Mouse (Mus musculus): ENCODE measurements at regions not wholly inside any gene's neighbourhood (a gene's known extent, or its start where the extent isn't known, plus 50 kb on each side); places are given as distances from the start of the nearest gene placed in this dataset.

GRCm38 (mm10) chr1:186295201-186295600 is 178.1 kb upstream of the Lyplal1 start:
- DNase-seq (ENCODE audit: low spot score in 2 of 2): no peak

GRCm38 (mm10) chr1:186294635-186295034 is 177.5 kb upstream of the Lyplal1 start:
- no peak for DNase-seq (ENCODE audit: low spot score in 2 of 2)

DNA sequence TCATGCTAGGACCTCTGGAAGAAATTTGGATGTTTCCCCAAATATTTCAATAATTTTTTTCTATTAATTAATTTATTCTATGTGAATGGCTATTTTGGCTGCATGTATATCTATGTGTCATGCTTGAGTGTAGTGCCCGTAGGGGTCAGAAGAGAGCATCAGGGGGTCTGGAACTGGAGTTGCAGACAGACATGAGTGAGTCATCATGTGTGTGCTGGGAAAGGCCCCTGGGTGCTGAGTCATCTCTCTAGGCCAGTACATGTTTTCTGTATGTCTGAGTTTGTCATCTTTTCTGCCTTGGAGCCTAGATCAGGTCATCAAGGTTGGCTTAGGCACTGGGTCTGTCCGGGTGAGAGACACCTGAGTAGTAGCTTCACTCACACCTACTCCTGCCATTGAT is 172.0 kb upstream of the Lyplal1 start:
- no peak for DNase-seq (ENCODE audit: low spot score in 2 of 2)

DNA sequence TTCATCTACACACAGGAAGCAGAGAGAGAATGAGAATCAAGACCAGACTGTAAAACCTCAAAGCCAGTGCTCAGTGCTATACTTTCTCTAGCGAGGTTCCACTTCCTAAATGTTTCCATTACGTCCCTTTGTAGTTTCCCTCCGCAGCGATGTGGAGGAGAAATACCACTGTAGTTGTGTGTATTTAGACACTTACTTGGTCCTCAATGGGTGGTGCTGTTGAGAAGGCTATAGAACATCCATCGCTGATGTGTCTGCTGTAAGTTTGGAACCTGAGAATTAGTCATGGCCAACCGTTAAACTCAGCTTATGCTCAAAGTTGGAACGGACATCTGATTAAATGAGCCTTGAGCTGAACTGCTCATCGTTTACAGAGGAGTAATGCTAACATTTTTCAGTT is 170.7 kb upstream of the Lyplal1 start:
- DNase-seq (ENCODE audit: low spot score in 2 of 2): no peak

DNA sequence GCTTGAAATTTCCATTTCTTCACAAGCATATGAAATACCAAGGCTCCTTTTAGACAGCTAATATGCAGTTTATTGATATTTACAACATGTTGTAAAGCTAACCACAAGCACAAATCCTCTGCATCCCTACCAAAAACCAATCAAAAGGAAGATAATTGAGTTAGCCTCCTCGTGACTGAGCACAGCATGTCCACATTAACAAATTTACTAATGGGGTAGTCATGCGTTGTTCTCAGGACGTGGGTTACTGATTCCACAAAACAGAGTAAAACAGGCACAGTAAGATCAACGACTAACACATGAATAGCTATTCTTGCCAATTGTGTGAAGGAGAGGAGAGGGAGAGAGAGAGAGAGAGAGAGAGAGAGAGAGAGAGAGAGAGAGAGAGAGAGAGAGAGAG is 169.3 kb upstream of the Lyplal1 start:
- no peak for DNase-seq (ENCODE audit: low spot score in 2 of 2)

DNA sequence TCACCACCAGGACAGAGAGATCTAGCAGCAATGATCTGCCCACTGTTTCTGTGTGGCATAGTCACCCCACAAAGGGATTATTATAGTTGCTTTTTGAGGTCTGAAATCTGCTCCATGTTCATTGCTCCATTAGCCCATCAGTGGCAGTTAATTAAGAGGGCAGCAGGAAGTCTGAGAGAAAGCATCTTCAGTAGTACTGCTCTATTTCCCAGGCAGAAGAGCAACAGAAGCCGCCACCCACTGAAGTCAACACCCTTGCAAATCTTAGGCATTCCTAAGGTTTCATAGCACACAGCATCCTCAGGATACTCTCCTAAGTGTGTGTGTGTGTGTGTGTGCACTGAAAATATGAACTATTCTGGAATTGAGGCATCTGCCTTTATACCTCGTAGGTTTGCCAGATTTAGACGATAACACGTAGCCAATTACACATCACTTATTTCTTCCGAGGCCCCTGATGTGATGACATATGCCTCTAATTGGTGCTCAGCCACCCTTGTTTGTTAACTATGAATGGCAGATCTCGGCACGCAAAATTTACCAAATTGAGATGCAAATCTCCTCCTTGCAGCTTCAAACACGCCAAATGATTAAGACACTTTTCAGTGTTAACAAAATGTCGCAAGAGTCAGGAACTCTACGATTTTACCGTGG is 161.0 kb upstream of the Lyplal1 start:
- DNase-seq (ENCODE audit: low spot score in 2 of 2): no peak

- DNase-seq (ENCODE audit: low spot score in 2 of 2): no peak
Measured at GRCm38 (mm10) chr1:186271436-186271835, 154.3 kb upstream of the Lyplal1 start.

- no peak for DNase-seq (ENCODE audit: low spot score in 2 of 2)
Measured at GRCm38 (mm10) chr1:186267317-186267716, 150.2 kb upstream of the Lyplal1 start.

GRCm38 (mm10) chr1:186264639-186265038 is 147.5 kb upstream of the Lyplal1 start:
- DNase-seq (ENCODE audit: low spot score in 2 of 2): no peak

- DNase-seq (ENCODE audit: low spot score in 2 of 2): no peak
Measured at GRCm38 (mm10) chr1:186263955-186264354, 146.8 kb upstream of the Lyplal1 start.

GRCm38 (mm10) chr1:186263196-186263595 is 146.1 kb upstream of the Lyplal1 start:
- DNase-seq (ENCODE audit: low spot score in 2 of 2): no peak

DNA sequence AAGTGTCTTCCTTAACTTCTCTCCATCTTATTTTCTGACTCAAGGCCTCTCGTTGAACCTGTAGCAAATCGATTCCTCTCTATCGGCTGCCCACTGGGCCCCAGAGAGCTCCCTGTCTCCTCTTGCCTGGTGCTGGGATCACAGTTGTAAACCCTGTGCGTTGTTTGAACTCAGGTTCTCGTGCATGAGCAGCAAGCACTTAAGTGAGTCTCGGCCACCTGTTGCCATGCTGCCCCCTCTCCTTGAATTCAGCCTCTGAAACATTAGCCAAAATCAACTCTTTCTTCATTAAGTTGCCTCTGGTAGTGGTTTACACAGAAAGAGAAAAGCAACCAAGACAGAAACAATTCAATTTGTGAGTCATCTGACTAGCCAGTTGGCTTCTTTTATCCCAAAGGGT is 144.9 kb upstream of the Lyplal1 start:
- no peak for DNase-seq (ENCODE audit: low spot score in 2 of 2)

- DNase-seq (ENCODE audit: low spot score in 2 of 2): peak in 1 of 2 experiments; percentile 51
Measured at GRCm38 (mm10) chr1:186261326-186261833, 144.3 kb upstream of the Lyplal1 start.

DNA sequence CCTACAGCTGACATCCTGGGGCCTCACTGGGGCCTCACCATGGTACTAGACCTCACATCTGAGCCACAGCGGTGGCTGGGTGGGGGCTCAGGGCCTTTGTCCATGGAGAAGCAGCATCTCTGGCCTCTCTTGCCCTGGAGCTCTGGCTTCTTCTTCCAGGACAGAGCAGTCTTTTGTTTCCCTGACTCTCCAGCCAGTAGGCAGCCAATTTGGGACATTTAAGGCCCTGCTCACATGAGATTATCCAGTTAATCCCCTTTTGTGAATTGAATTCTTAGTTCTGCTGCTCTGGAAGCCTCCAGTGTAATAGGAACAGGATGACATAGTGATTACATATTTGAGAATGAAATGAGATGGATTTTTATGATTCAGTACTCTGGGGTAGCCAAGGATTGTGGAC is 140.5 kb upstream of the Lyplal1 start:
- DNase-seq (ENCODE audit: low spot score in 2 of 2): no peak

- DNase-seq (ENCODE audit: low spot score in 2 of 2): no peak
Measured at GRCm38 (mm10) chr1:186255476-186256080, 138.5 kb upstream of the Lyplal1 start.

DNA sequence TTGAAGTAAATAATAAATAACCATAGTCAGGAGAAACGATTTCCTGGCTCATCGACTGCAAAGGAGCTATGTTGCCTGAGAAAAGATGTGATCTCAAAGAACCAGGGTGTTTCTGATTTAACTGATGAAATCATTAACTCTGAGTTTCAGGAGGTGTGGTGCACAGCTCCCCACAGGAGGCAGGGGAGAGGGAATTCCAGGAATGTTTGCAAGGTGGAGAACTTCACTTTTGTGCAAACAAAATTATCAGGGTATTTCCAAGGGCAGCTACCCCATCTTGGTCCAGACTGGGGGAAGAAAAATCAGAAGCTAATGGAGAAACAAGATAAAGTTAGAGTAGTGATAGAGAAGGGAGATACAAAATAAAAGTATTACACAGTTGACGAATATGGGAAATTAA is 137.4 kb upstream of the Lyplal1 start:
- no peak for DNase-seq (ENCODE audit: low spot score in 2 of 2)

DNA sequence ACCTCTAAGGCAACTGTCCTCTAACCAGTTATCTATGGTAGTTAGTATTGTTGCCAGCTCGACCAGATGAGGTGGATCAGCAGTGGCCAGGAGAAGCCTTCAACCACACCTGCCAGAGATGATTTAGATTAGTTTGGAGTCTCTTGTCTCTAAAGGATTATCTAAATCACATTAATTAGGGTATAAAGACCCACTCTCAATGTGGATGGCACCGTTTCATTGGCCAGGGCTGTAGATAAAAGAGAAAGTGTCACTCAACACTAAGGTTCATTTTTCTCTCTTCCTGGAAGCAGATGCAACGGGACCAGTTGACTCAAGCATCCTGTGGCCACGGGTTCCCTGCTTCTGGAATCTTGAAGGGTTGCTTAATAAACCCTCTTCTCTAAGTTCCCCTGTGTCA is 135.4 kb upstream of the Lyplal1 start:
- no peak for DNase-seq (ENCODE audit: low spot score in 2 of 2)

DNA sequence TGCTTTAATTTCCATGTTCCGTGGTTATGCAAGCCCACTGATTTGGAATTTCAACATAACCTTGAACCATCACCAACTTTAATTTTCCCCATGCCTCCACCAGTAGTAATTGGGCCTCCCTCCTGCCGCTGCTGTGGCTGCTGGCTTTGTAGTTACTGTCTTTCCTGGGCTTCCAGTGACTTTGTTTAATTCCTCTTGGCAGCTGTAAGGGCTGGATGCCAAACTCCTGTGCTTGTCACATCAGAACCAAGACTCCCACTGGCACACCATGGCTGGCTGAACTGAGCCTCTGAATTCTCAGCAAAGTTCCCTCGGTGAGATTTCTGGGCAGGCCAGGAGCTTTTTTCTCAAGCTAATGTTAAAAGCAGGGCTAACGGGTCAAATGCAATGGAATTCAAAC is 133.2 kb upstream of the Lyplal1 start:
- peak in 1 of 2 experiments; percentile 30 for DNase-seq (ENCODE audit: low spot score in 2 of 2)

GRCm38 (mm10) chr1:186249214-186249613 is 132.1 kb upstream of the Lyplal1 start:
- peak in 1 of 2 experiments; percentile 58 for DNase-seq (ENCODE audit: low spot score in 2 of 2)

DNA sequence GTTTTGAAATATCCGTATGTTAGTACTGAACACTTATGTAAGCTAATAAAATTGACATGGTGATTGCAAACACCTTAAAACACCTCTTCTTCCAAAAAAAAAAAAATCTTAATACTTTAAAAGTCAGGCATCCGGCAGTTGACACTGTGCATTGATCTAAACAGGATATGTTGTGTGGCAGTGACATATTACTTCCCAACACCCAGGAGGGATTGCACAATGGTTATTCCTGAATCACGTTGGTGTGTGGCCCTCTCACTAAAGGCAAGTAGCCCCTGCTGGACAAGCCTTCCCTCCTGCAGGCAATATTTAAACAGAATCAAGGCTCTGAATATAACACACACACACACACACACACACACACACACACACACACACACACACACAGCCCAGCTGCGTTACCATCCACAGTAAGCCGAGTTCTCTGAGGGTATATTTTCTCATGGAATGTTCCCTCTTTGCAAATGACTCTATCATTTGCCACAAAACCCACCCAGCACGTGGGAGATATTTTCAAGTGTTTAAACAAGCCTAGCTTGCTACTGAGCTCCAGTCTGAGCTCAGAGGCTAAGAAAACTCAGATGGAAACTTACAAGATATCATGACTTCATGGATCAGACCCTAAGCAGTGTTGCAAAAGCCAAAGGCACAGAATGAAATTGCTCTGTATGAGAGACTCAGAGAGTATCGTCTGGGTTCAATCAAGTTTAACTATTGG is 128.8 kb upstream of the Lyplal1 start:
- no peak for DNase-seq (ENCODE audit: low spot score in 2 of 2)

DNA sequence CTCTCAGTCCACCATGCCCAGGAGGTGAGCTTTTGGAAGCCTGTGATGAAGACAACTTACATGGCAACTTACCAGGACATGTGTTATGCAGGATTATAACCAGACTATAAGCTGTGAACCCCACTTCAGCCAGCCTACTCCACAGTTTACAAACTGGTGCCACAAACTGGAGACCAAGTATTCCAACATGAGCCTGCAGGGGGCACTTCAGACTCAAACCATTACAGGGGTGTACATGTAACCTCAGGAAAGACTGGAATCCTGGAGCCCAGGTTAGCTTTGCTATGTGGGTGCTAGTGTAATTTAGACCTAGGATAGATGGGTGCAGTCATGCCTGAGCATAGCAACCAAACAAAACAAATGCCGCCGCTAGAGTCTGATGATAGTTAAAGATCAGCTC is 124.0 kb upstream of the Lyplal1 start:
- DNase-seq (ENCODE audit: low spot score in 2 of 2): no peak

- no peak for DNase-seq (ENCODE audit: low spot score in 2 of 2)
Measured at GRCm38 (mm10) chr1:186237556-186237955, 120.4 kb upstream of the Lyplal1 start.
